Mouse (Mus musculus): ENCODE measurements around the gene Robo4.

- no peak for TF ChIP-seq EP300 (IDR thresholded peaks at IDR 0.05; ENCODE audit: low read depth)
- no peak for TF ChIP-seq CTCF (IDR thresholded peaks at IDR 0.05; ENCODE audit: low read depth)
Observed at GRCm38 (mm10) chr9:37364392-37364791, 37.3 kb upstream of the Robo4 start.
